28 mouse cellular contexts compared by ENCODE assay signal in the genomic region with DNA sequence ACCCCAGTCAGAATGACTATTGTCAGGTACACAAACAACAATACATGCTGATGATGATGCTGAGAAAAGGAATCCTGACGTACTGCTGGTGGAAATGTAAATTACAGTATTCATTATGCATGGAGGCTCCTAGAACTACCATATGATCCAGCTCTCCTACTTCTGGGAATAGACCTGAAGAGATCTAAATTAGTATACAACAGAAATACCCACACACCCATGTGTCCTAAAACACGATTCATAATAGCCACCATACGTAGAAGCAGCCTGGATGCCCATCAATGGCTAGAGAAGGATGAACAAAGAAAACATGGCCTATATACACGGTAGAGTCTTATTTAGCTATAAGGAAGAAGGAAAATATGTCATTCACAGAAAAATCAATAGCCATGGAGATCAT.
"Had no signal": no experiment of that assay in that cellular context is flagged by ENCODE, and none has a peak within 500 bp of the region (broad histone marks: within the 10 kb centered on the region; RNA-seq: fewer than 3 reads in every experiment).

No protein-coding gene starts in this region.

- H3K4me3 ChIP-seq: limb, embryonic 10.5 days; limb, embryonic 12.5 days; limb, embryonic 13.5 days; limb, embryonic 15.5 days; liver, embryonic 12.5 days; liver, embryonic 13.5 days; liver, embryonic 15.5 days; lung, embryonic 15.5 days; megakaryocyte, embryonic 14.5 days; midbrain, embryonic 10.5 days; midbrain, embryonic 12.5 days; midbrain, embryonic 13.5 days; midbrain, embryonic 15.5 days; myocyte had no signal

- DNase-seq: liver; liver, embryonic 13.5 days; liver, postnatal 0 days; lung, adult 18-20 months; lung, adult 2 months; lung, embryonic 14.5 days; lung, postnatal 10 days; lung, postnatal 14 days; lung, postnatal 36 days; lung, postnatal 4 days; midbrain, embryonic 14.5 days had no signal

- H3K27ac ChIP-seq: limb, embryonic 10.5 days; limb, embryonic 12.5 days; limb, embryonic 13.5 days; limb, embryonic 15.5 days; liver, embryonic 12.5 days; liver, embryonic 13.5 days; liver, embryonic 14.5 days; liver, embryonic 15.5 days; lung, embryonic 15.5 days; macrophage; midbrain, embryonic 10.5 days; midbrain, embryonic 12.5 days; midbrain, embryonic 13.5 days; midbrain, embryonic 15.5 days had no signal

- ATAC-seq: liver, embryonic 12.5 days; liver, postnatal 0 days; lung, postnatal 0 days; midbrain, embryonic 13.5 days; midbrain, embryonic 15.5 days; midbrain, embryonic 16.5 days had no signal
